Mouse (Mus musculus) kidney, adult 10 weeks (tissue): ENCODE measurements around the gene Cox7b2. TPM values are rescaled to one million over a fixed set of nuclear protein-coding genes. Genes with fewer than 3 reads are reported as not detected.

Source experiments
- polyA plus RNA-seq: library from polyadenylated mRNA; stranded (reverse); fragments of 350-450 nt; fragmentation: Illumina TruSeq; extraction: RNeasy Lipid Tissue Mini Kit (QIAGEN cat#74804); gene quantifications from one replicate; pipeline ENCODE4 v1.2.3, GENCODE M21; 2014; ENCODE audit warnings: low read depth, low replicate concordance

The Cox7b2 gene
- not detected for polyA plus RNA-seq

GRCm38 (mm10) chr5:71548079-71548478 is at the start of gene Cox7b2:
Cox7b2 (minus strand) TSS chr5:71548205.

Other genes with a start within 250 kb of the Cox7b2 start
- gene Gabrb1, start 109.9 kb upstream of the Cox7b2 start, polyA plus RNA-seq: 0.57 TPM
- 2.1 TPM for gene Gabra4, start 110.1 kb upstream of the Cox7b2 start, polyA plus RNA-seq